Mouse (Mus musculus) kidney, postnatal 4 days (tissue): ENCODE data around the gene Fbxo39.
"Not testable (repeated sequence)": the region's sequence is repeated elsewhere in the genome, so short reads cannot be mapped to it uniquely, and the experiment has no call there.

Experiments
- DNase-seq, 2 experiments: peaks; one replicate each; pipeline ENCODE4 v3.0.0; 2021; ENCODE audit warnings: mixed read lengths in 2 of 2

Gene Fbxo39

DNA sequence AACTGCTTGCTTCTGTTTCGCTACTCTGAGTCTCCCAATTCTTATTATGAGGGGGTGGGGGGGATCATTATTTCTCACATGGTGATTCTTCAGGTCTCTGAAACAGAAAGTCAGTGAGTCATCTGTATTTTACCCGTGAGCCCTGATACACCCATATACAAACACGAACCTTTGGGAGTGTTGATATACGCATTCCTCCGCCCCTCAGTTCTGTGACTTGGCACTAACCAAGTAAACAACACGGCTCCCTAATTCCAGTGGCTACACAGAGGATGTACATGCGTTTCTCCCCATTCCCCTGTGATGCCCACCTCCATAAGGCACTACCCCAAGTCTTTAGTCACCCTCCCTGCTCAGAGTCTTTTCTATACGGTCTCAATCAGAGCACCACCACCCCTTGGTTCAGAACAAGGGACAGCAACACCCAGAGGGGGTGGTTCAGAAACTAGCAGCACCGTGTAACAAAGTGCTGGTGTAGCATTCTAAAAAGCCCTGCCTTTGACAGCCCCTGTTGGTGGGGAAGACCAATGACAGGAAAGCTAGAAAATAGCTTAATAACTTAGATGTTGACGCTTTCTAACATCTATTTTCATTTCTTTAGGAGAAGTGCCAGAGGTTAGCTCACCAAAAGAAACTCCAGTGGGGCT is 2.8 kb upstream of the Fbxo39 start:
- no peak for DNase-seq

- DNase-seq: no peak
Measured at GRCm38 (mm10) chr11:72318026-72318425, 3.8 kb downstream of the Fbxo39 start.

DNA sequence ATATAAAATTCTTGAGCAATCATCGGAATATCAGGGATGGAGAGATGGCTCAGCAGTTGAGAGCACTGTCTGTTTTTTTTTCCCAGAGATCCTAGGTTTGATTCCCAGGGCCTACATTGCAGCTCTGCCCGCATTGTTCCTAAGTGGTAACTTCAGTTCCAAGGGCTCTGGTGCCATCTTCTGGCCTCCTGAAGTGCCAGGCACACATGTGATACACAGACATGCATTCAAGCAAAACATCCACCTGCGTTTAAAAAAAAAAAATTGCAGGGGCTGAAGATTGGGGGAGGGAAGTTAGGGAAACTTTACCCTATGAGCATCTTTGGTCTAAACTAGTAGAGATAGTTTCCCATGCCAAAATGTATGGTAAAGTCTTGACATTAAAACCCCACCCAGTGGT is 10.2 kb downstream of the Fbxo39 start:
- DNase-seq: peak in 1 of 2 experiments; percentile 35

- DNase-seq: no peak
Measured at GRCm38 (mm10) chr11:72325701-72326100, 11.5 kb downstream of the Fbxo39 start.

GRCm38 (mm10) chr11:72332951-72333667 is 18.9 kb downstream of the Fbxo39 start:
- DNase-seq: no peak

GRCm38 (mm10) chr11:72334653-72335052 is 20.4 kb downstream of the Fbxo39 start:
- DNase-seq: no peak

- no peak for DNase-seq
Measured at GRCm38 (mm10) chr11:72336726-72337125, 22.5 kb downstream of the Fbxo39 start.

DNA sequence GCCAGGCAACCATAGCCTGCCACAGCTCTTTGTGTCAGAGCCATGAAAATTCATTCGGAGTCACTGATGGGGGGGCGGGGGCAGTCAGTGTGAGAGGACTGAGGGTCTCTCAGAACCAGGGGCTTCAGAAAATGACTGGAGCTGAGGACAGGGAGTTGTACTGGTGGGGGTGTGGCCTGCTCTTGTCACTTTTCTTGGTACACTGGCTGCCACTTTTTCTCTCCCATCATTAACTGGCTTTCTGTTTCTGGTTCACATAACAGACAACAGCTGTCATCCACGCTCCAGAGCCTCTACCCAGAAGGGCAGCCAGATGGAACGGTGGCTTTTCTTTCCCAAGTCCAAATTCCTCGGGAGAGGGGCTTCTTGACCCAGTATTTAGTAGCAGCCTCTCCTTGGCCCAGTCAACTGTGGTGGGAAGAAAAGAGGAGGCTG is 24.2 kb downstream of the Fbxo39 start:
- peak; percentile 38 to 44 for DNase-seq

DNA sequence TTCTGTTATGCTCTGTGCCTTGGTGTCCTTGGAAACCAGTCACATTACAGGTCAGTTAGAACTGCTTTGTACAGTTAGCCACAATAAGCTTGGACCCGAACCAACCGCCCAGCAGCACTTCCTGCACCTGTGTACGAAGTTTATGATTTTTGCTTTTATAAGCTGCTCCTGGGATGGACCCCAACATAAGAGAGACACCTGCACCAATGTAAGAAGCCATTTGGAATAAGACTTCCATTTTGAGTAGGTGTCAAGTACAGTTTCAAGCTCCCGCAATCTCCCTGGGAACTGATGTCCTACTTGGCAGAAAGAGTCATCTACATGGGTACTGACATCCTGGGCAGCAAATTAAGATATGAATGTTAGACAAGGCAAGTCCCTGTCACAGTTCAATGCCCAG is 25.5 kb downstream of the Fbxo39 start:
- no peak for DNase-seq

DNA sequence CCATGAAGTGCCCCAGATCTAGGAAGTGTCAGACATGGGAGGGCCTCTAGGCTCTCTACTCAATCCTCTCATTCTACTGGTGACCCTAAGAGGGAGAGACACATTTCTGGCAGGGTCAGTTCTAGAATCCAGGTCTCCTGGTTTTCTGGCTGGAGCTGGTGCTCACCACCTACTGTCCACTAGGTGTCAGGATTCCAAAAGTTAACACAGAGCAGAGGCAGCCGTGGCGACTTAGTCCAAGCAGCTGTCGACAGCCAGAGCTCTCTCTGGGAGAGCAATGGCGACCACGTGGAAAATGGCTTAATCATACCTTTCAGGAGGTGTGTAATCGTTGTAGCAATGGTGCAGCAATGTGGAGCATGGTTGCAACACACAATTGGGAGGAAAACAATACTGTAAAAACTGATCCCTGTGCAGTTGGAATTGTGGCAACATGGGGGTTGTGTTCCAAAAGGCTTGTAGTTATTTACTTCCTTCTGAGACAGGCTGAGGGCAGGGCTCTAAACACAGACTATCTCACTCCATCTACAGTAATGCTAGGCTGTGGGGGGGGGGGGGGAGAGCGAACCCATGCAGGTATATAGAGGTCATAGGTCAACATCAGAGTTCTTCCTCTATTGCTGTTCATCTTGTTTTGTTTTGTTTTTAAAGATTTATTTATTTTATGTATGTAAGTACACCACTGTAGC is 28.4 kb downstream of the Fbxo39 start:
- DNase-seq: peak; percentile 71 to 81

DNA sequence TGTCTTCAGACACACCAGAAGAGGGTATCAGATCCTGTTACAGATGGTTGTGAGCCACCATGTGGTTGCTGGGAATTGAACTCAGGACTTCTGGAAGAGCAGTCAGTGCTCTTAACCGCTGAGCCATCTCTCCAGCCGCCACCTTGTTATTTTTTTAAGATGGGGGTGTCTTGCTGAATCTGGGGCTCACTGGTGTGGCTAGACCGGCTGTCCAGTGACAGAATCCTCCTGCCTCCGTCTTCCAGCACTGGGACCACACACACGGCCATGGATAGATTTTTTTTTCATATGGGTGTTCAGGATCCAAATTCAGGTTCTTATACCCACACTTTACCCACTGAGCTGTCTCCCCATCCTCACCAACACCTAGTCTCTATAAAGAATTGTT is 29.0 kb downstream of the Fbxo39 start:
- DNase-seq: not testable (repeated sequence)

- DNase-seq: peak; percentile 83 to 85
Measured at GRCm38 (mm10) chr11:72343904-72344303, 29.7 kb downstream of the Fbxo39 start.

DNA sequence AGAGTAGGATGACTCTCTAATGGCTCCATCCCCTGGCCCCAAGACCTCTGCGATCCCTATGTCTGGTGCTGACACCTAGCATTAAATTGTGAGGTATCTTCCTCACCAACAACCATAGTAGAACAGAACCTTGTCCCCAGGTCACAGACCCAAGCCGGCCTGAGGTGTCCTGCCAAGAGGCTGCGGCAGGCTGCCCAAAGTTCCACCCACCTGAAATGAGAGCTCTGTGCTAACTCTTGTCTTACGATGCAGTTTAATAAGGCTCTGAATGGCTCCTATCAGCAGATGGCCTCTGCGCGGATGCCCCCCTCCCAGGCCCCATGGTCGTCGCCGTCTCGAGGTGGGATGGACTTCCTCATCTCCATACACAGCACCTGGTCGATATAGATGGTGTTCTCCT is 30.2 kb downstream of the Fbxo39 start:
- DNase-seq: no peak

- DNase-seq: peak in 1 of 2 experiments; percentile 46
Measured at GRCm38 (mm10) chr11:72348563-72348962, 34.3 kb downstream of the Fbxo39 start.

DNA sequence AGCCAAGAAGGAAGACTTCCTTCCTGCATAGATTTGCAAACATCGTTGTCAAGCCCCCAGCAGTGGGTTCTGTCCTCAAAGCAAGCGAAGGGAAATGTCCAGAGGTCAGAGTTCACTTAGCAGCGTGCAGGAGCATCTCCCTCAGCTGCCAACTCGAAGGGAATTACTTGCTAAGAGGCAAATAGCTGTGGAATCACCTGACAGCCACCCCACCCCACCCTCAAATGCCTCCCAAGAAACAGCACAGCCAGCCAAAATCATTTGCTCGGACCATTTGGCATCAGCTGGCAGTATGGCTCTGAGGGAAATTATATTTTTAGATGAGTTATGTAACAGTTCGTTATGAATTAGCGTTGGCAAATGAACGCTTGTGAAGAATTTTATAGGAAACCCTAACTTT is 34.8 kb downstream of the Fbxo39 start:
- DNase-seq: no peak

- DNase-seq: no peak
Measured at GRCm38 (mm10) chr11:72349652-72350051, 35.4 kb downstream of the Fbxo39 start.

DNA sequence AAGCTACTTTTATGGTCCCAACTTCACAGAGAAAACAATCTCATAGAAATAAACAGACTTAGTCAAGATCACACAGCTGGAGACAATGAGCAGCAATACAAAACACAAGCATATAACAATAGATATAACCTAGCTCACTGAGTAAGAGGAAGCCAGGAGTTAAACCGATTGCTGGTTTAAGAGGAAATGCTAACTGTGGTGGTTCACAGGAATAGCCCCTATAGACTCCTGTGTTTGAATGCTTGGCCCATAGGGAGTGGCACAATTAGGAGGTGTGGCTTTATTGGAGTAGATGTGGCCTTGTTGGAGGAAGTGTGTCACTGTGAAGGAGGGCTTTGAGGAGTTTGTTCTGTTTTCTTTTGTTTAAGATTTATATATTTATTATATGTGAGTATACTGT is 38.0 kb downstream of the Fbxo39 start:
- DNase-seq: no peak

DNA sequence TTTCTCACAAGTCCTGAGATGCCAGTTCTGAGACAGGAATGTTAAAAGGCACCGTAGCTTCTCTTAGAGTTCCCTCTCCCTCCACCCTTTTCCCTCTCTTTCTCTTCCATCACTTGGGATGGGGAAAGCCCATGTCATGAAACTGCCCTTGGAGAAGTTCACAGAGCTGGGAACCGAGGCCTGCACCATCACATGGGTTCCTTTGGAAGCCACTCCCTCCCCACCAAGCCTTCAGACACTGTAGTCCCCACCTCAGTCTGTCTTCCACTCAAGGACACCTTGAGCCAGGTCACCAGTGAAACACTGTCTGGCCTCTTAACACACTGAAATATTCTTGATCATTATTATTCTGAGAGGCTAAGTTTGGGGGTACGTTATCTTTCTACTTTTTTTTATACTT is 38.9 kb downstream of the Fbxo39 start:
- DNase-seq: no peak

- DNase-seq: peak; percentile 90 to 91
Measured at GRCm38 (mm10) chr11:72354971-72355728, 40.9 kb downstream of the Fbxo39 start.

DNA sequence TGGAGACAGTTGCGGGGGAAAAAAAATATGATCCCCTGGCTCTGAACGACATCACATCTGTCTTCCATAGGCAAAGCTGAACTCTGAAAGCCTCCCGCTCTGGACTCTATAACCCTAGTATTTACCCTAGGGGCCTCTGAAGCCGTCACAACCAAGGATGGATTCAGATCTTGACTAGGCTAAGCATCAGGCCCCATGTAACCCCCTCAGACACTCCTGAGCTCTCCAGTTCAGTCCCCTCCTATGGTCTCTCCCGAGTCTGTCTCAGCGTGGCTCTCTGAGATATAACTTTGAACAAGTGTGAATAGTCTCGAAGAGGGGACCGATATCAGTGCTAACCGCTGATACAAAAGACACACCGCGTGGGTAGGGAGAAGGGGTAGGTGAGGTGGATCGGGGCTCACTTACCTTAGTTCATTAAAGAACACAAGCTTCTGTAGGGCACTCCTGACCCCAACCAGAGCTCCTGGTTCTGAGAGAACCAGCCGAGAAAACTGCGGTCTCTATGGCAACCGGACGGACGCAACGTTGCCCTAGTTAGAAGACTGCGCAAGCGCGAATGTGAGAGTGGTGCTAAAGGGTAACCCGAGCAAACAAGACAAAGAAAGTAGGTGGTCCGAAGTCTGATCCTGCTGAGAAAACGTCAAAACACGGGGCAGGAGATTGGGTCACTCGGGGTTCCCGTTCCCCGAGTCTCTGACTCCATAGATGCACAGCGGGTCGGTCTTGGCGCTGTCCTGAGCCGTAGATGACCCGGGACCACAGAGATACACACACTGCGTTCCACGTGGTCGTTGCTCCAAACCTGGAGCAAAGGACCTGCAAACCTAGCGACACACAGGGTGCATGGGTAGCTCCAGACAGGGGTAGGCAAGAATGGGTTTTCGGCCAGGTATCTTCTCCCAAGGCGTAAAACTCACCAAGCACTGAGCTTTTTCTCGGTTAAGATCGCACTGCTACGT is 47.4 kb downstream of the Fbxo39 start:
- DNase-seq: peak; percentile 83 to 89

GRCm38 (mm10) chr11:72362347-72362741 is 48.1 kb downstream of the Fbxo39 start, which contains the start of gene Tekt1:
Gene Tekt1, minus strand, starts transcription at chr11:72362442.
- no peak for DNase-seq
